Mouse (Mus musculus) lung, adult 2 months (tissue): Measurements from ENCODE around the gene Snx30.

Experiments used
- CTCF ChIP-seq: fragments of 200-500 bp; IDR thresholded peaks from 2 replicates; pipeline ENCODE4 v1.5.1; 2011; ENCODE audit warnings: mild to moderate bottlenecking, low read length, control low read depth; ENCODE audit not compliant: insufficient read depth
- POLR2A ChIP-seq: fragments of 200-500 bp; IDR thresholded peaks from 2 replicates; pipeline ENCODE4 v1.6.1; 2011; ENCODE audit warnings: low read depth, mild to moderate bottlenecking, control low read depth, low read length, borderline replicate concordance; ENCODE audit errors: extremely low read depth

DNA sequence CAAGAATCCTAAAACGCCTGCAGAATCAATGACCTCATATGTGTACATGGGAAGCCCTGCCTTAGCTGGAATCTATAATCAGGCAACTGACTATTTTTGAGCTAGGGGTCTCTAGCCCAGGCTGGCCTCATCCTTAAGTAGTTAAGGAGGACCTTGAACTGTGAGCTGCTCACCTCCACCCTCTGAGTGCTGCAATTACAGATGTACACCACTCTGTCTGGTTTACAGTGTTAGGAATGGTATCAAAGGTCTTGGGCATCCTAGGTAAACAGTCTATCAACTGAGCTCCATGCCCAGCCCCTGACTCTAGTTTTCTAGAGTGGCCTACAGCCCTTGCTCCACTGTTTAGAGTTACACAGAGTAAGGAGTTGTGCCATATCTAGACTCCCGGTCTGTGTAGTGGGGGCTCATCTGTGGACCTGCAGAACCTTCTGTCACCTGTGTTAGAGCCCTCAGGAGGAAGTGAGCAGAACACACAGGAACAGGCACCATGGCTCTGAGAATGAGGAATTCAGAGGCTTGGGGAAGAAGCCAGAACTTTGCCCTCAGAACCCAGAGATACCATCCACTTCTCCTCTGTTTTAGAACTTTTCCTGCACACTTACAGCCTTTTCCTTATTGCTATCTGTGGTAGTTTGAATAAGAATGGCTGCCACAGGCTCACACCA lies 9.7 kb upstream of the Snx30 start:
- no peak for TF ChIP-seq POLR2A
- no peak for TF ChIP-seq CTCF
